Mouse (Mus musculus) intestine, postnatal 0 days (tissue): Measurements from ENCODE around the gene Fam213a. TPM values are rescaled to one million over a fixed set of nuclear protein-coding genes. Genes with fewer than 3 reads are reported as not detected.

Source experiments
- ATAC-seq: fragments of 200-750 bp; cut with Nextera tagmentation; 2 replicates; pipeline ENCODE4 v1.8.0; 2017; ENCODE audit warnings: mild to moderate bottlenecking, moderate TSS enrichment, moderate library complexity
- H3K27ac ChIP-seq: fragments of 300-500 bp; sonication (generic); 2 replicates; pipeline ENCODE4 v1.5.1; 2014; ENCODE audit warnings: mild to moderate bottlenecking, low read depth, low read length, moderate library complexity
- H3K27me3 ChIP-seq: fragments of 300-500 bp; sonication (generic); replicated peaks from 2 replicates; pipeline ENCODE4 v1.6.1; 2014; ENCODE audit warnings: low read length, mixed read lengths; ENCODE audit not compliant: control insufficient read depth, insufficient read depth
- H3K36me3 ChIP-seq: fragments of 300-500 bp; sonication (generic); 2 replicates; pipeline ENCODE4 v1.6.1; 2014; ENCODE audit warnings: mild to moderate bottlenecking, moderate library complexity; ENCODE audit not compliant: control insufficient read depth, insufficient read depth
- H3K4me1 ChIP-seq: fragments of 300-500 bp; sonication (generic); replicated peaks from 2 replicates; pipeline ENCODE4 v1.6.1; 2014; ENCODE audit warnings: antibody characterized with exemption, low read length, mixed read lengths; ENCODE audit not compliant: control insufficient read depth, insufficient read depth
- H3K4me2 ChIP-seq: fragments of 300-500 bp; sonication (generic); replicated peaks from 2 replicates; pipeline ENCODE4 v1.6.1; 2014; ENCODE audit warnings: low read depth, mild to moderate bottlenecking, moderate library complexity
- H3K4me3 ChIP-seq: fragments of 300-500 bp; sonication (generic); 2 replicates; pipeline ENCODE4 v1.5.1; 2014; ENCODE audit warnings: low read depth, low read length
- H3K9ac ChIP-seq: fragments of 300-500 bp; sonication (generic); 2 replicates; pipeline ENCODE4 v1.6.1; 2014; ENCODE audit warnings: mild to moderate bottlenecking, low read depth, low read length
- H3K9me3 ChIP-seq: fragments of 300-500 bp; sonication (generic); 2 replicates; pipeline ENCODE4 v1.6.1; 2016; ENCODE audit warnings: mixed run types; ENCODE audit not compliant: control insufficient read depth
- CTCF ChIP-seq: sonication (generic); IDR thresholded peaks from 2 replicates; pipeline ENCODE4 v1.5.1; 2016; ENCODE audit warnings: low read depth, mild to moderate bottlenecking, control low read depth, antibody characterized with exemption, moderate library complexity
- WGBS: fragments of 180-500 bp; shearing (Covaris S2); extraction: QIAGEN DNeasy Blood & Tissue Kit; methylation state at CpG from one replicate; pipeline ENCODE4 v1.1.7; 2014; 5-methylcytosine and 5-hydroxymethylcytosine counted together
- polyA plus RNA-seq: library from polyadenylated mRNA; unstranded; fragments of >200 nt; fragmentation: Nextera tagmentation; extraction: Ambion mirVana; gene quantifications from 2 replicates; pipeline ENCODE4 v1.2.1, GENCODE M21; 2015

Fam213a gene
- polyA plus RNA-seq, 1 experiment from 2014 or later, result 86.9 TPM

DNA sequence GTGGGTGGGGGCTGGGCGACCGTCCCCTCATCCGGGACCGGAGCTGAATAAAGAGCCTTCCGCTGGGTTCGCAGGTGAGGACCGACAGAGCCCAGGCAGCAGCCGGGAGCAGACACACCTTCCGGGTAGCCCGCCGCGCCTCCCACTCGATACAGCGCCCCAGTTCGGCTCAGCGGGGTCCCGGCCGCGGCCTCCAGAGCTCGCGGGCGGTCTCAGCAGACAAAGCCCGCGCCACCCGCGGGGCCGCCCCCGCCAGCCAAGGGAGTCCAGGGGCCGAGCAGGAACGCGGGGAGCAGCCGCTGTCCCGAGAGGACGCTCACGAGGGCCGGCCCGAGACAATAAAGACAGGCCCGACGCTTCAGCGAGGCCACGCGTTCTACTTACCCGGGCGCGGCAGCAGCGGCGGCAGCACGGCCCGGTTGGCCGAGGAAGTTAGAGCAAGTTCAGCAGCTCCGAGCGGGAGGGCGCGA, 47.2 kb downstream of the Fam213a start, which contains the start of gene Tspan14:
Gene Tspan14, minus strand, starts transcription at position 416 of the 470 bp plus-strand sequence.
- Histone ChIP-seq H3K9me3 (no peaks in the 10 kb centered on the region), H3K4me1 (peaks cover 18% of the 10 kb centered on the region), H3K27ac (peak within 1 kb of the TSS; percentile 98), H3K27me3 (no peaks in the 10 kb centered on the region), H3K36me3 (no peaks in the 10 kb centered on the region), H3K4me2 (peak within 1 kb of the TSS; percentile 87), H3K4me3 (peak within 1 kb of the TSS; percentile 84), H3K9ac (peak within 1 kb of the TSS; percentile 92)
- ATAC-seq, result peak; percentile 44; the same call in 1 of the 2 replicates
- under 1% methylated on average over 48 of the region's 54 CpGs for WGBS
- peak; percentile 31; the same call in 1 of the 2 replicates for TF ChIP-seq CTCF

- under 1% methylated on average over 15 of the region's 15 CpGs for WGBS
Observed at GRCm38 (mm10) chr14:40965507-40966356, 47.9 kb downstream of the Fam213a start.

GRCm38 (mm10) chr14:40964881-40965280, 48.7 kb downstream of the Fam213a start:
- ATAC-seq, result no peak
- no peak for TF ChIP-seq CTCF
- H3K36me3 ChIP-seq, result no peaks in the 10 kb centered on the region
- H3K27me3 ChIP-seq, result no peaks in the 10 kb centered on the region
- H3K9ac ChIP-seq, result no peak overlapping the region
- H3K9me3 ChIP-seq, result no peaks in the 10 kb centered on the region
- 0 out of 2 replicates have a peak overlapping the region, but pooled peaks have one; percentile 84 for H3K4me3 ChIP-seq
- peaks cover 18% of the 10 kb centered on the region for H3K4me1 ChIP-seq
- H3K4me2 ChIP-seq, result peak overlapping the region; percentile 87
- H3K27ac ChIP-seq, result no peak overlapping the region

More at GRCm38 (mm10) chr14:40965507-40966356, 47.9 kb downstream of the Fam213a start:
- H3K9me3 ChIP-seq, result no peaks in the 10 kb centered on the region
- peaks cover 18% of the 10 kb centered on the region for H3K4me1 ChIP-seq
- no peaks in the 10 kb centered on the region for H3K27me3 ChIP-seq
- H3K36me3 ChIP-seq, result no peaks in the 10 kb centered on the region
- no peak for TF ChIP-seq CTCF
- ATAC-seq, result peak; percentile 3; the same call in 1 of the 2 replicates
- H3K4me2 ChIP-seq, result peak overlapping the region; percentile 87
- H3K4me3 ChIP-seq, result peak overlapping the region; percentile 84
- H3K27ac ChIP-seq, result peak overlapping the region; percentile 98
- peak overlapping the region; percentile 92 for H3K9ac ChIP-seq

GRCm38 (mm10) chr14:40964214-40964610, 49.4 kb downstream of the Fam213a start:
- TF ChIP-seq CTCF, result no peak
- H3K27me3 ChIP-seq, result no peaks in the 10 kb centered on the region
- no peak for ATAC-seq
- H3K27ac ChIP-seq, result no peak overlapping the region
- 85% methylated on average over 3 of the region's 3 CpGs for WGBS
- no peak overlapping the region for H3K9ac ChIP-seq
- H3K4me3 ChIP-seq, result no peak overlapping the region
- H3K4me2 ChIP-seq, result peak overlapping the region; percentile 87; the same call in 1 of the 2 replicates
- no peaks in the 10 kb centered on the region for H3K9me3 ChIP-seq
- no peaks in the 10 kb centered on the region for H3K36me3 ChIP-seq
- peaks cover 22% of the 10 kb centered on the region for H3K4me1 ChIP-seq

DNA sequence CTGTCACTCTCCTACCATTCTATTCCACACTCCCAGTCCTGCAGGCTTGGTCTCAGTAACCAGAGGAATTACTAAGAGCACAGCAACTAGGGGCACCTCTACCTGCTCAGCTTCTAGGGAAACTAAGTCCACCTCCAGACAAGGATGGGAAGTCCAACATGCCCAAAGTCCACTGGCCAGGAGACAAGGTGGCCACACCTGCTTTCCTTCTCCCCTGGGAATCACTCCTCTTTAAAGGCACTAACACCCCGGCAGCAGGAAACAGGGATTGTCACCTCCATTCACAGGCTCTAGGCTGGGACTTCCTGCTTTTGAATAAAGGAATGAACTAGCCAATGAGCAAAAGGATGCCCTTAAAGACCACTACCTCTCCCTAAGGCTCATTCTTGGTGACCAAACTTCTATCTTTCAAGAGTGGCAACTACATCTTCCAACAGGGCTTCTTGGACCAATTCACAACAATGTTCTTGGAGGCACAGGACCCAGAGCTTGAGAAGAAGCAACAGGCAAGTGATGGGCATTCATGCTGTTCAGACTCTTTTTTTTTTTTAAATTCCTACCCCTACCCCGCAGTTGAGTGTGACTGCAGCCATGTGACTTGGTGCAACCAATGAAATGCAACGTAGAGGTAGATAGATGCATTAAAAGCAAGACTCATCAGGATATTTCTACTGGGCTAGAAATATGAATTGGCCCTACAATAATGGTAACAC, 49.9 kb downstream of the Fam213a start:
- 51% methylated on average over 3 of the region's 3 CpGs for WGBS
- Histone ChIP-seq H3K4me3 (no peak overlapping the region), H3K9me3 (no peaks in the 10 kb centered on the region), H3K27ac (peak overlapping the region; percentile 46; the same call in 1 of the 2 replicates), H3K9ac (no peak overlapping the region), H3K4me1 (peaks cover 27% of the 10 kb centered on the region), H3K27me3 (no peaks in the 10 kb centered on the region), H3K36me3 (no peaks in the 10 kb centered on the region), H3K4me2 (peak overlapping the region; percentile 40)
- ATAC-seq, result no peak
- no peak for TF ChIP-seq CTCF
